In genomic region chr3:128186278-128186677, GRCm38 (mm10) we compare ENCODE assay signal across 10 mouse cellular contexts.
DNase-seq lines count a peak whose midpoint lies in the region; ATAC-seq lines count a peak whose summit lies in the region.
"Had no signal": no experiment of that assay in that cellular context is flagged by ENCODE, and none has a peak within 500 bp of the region (broad histone marks: within the 10 kb centered on the region; RNA-seq: fewer than 3 reads in every experiment).

No protein-coding gene starts in this region.

- DNase-seq in hindbrain, embryonic 14.5 days (ENCODE audit: low spot score), result peak; percentile 72
- DNase-seq in NIH3T3 (ENCODE audit: low read depth), result peak; percentile 4
- DNase-seq in embryo, embryonic 11 days, result peak; percentile 71
- peak; percentile 4 for DNase-seq in large intestine, adult 2 months (ENCODE audit: low read depth, low spot score)
- DNase-seq in urinary bladder, adult 18-20 months (ENCODE audit: low spot score in 2 of 2), result no peak
- DNase-seq in urinary bladder, postnatal 10 days (ENCODE audit: low spot score), result no peak
- DNase-seq in natural killer cell, adult 2 months (ENCODE audit: low spot score in 2 of 2), result no peak

- peak; percentile 68; the same call in 1 of the 2 replicates for ATAC-seq in hindbrain, embryonic 14.5 days (ENCODE audit: low FRiP score)
- no peak for ATAC-seq in hindbrain, embryonic 12.5 days (ENCODE audit: low FRiP score)
- ATAC-seq: activated CD4-positive, CD25-positive, alpha-beta regulatory T cell, adult 4 months; forebrain, embryonic 13.5 days had no signal

- H3K9ac ChIP-seq in hindbrain, embryonic 14.5 days, result no peak overlapping the region
- no peak overlapping the region for H3K9ac ChIP-seq in hindbrain, embryonic 12.5 days
- H3K9ac ChIP-seq: forebrain, embryonic 13.5 days had no signal

- H3K9me3 ChIP-seq in hindbrain, embryonic 14.5 days (ENCODE audit: control insufficient read depth, low read length), result no peaks in the 10 kb centered on the region
- H3K9me3 ChIP-seq in hindbrain, embryonic 12.5 days (replicated peaks), result no peaks in the 10 kb centered on the region
- H3K9me3 ChIP-seq: forebrain, embryonic 13.5 days had no signal

- no peaks in the 10 kb centered on the region for H3K36me3 ChIP-seq in hindbrain, embryonic 14.5 days (replicated peaks; ENCODE audit: control insufficient read depth, insufficient read depth)
- no peaks in the 10 kb centered on the region for H3K36me3 ChIP-seq in hindbrain, embryonic 12.5 days

- no peaks in the 10 kb centered on the region; the same call in 1 of the 2 replicates for H3K27me3 ChIP-seq in hindbrain, embryonic 14.5 days (ENCODE audit: control insufficient read depth, insufficient read depth, low read length)
- H3K27me3 ChIP-seq in hindbrain, embryonic 12.5 days, result no peaks in the 10 kb centered on the region
- H3K27me3 ChIP-seq: forebrain, embryonic 13.5 days had no signal

- no peaks in the 10 kb centered on the region for H3K4me1 ChIP-seq in hindbrain, embryonic 14.5 days (replicated peaks; ENCODE audit: control insufficient read depth, insufficient read depth, low read length)
- H3K4me1 ChIP-seq in hindbrain, embryonic 12.5 days, result no peaks in the 10 kb centered on the region
- H3K4me1 ChIP-seq: forebrain, embryonic 13.5 days had no signal

- 15% methylated on average over 4 of the region's 4 CpGs for WGBS in hindbrain, embryonic 14.5 days
- WGBS in hindbrain, embryonic 12.5 days, result 16% methylated on average over 4 of the region's 4 CpGs
- WGBS in large intestine, adult 2 months, result 7% methylated on average over 4 of the region's 4 CpGs

- H3K27ac ChIP-seq in hindbrain, embryonic 14.5 days, result no peak overlapping the region
- no peak overlapping the region for H3K27ac ChIP-seq in hindbrain, embryonic 12.5 days
- H3K27ac ChIP-seq: forebrain, embryonic 13.5 days had no signal

- no peak overlapping the region for H3K4me3 ChIP-seq in hindbrain, embryonic 14.5 days (replicated peaks; ENCODE audit: low read length)
- H3K4me3 ChIP-seq in hindbrain, embryonic 12.5 days, result no peak overlapping the region
- H3K4me3 ChIP-seq: forebrain, embryonic 13.5 days had no signal

- no peak overlapping the region for H3K4me2 ChIP-seq in hindbrain, embryonic 14.5 days (replicated peaks)
- H3K4me2 ChIP-seq in hindbrain, embryonic 12.5 days (replicated peaks), result no peak overlapping the region
- H3K4me2 ChIP-seq: forebrain, embryonic 13.5 days had no signal

Comparison
In these comparisons a context has a peak if more than half of its experiments do, and no peak if none do; other contexts are left out.
1. DNase-seq: peak in hindbrain, embryonic 14.5 days (single experiment), NIH3T3 (single experiment), embryo, embryonic 11 days (single experiment) and large intestine, adult 2 months (single experiment); none in urinary bladder, adult 18-20 months (0 of 2), urinary bladder, postnatal 10 days (single experiment) and natural killer cell, adult 2 months (0 of 2).